Mouse (Mus musculus): Measurements from ENCODE around the gene Bmpr2.

The Bmpr2 gene

DNA sequence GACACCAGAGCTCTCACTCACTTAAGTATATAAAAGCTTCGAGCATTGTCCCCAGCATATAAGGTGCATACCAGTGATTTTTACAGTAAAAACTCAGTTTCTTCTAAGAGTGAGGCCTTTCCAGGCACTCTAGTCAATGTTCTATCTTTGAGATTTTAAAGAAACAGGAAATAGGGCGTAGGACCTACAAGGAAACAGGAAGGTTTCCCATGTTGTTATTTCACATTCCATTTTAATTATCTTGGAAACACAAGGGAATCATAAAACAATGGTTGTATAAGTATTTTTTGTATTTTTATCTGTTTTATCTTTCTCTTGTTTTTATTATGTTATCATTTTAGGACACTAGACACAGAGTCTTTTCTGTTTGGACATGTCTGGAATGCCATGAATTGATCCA is 34.7 kb downstream of the Bmpr2 start:
- DNase-seq (ENCODE audit: low spot score): no peak

DNA sequence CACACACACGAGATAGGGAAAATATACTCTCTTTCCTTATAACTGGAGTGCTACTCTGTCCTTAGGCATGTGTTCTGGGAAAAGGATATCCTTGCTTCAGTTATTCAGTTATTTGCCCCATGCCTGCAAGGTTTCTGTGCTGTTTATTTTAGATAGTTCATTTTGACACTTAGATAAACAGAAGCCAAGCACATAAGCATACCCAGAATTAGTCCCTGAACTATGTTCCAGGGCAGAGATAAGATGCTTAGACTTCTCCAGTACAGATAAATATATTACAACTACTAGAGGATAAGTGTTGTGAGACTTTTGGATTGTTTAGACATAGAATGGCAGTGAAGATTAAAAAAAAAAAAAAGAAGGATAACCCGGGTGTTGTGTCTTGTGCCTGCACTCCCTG is 41.2 kb downstream of the Bmpr2 start:
- DNase-seq (ENCODE audit: low spot score): no peak

DNA sequence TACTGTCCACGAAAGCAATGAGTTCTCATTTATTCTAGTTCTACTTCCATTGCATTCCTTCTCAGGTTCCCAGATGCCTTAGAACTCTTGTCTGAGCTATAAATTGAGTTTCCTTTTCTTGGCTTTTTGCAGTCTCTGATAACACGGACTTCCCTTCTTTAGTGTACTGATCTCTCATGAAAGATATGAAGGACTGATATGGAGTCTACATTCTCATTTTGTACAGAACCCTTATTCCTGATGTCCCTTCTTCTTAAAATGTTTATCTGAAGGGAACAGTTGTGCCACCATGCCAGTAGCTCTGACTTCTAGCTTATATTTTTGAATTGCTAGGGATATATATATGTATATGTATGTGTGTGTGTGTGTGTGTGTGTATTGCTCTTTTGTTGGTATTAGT is 46.7 kb downstream of the Bmpr2 start:
- no peak for DNase-seq (ENCODE audit: low spot score)

- DNase-seq (ENCODE audit: low spot score): no peak
Measured at GRCm38 (mm10) chr1:59812782-59813181, 49.6 kb downstream of the Bmpr2 start.

GRCm38 (mm10) chr1:59825421-59825820 is 62.2 kb downstream of the Bmpr2 start:
- DNase-seq (ENCODE audit: low spot score): no peak

- no peak for DNase-seq (ENCODE audit: low spot score)
Measured at GRCm38 (mm10) chr1:59826583-59826982, 63.4 kb downstream of the Bmpr2 start.

GRCm38 (mm10) chr1:59829410-59829809 is 66.2 kb downstream of the Bmpr2 start:
- DNase-seq (ENCODE audit: low spot score): no peak

DNA sequence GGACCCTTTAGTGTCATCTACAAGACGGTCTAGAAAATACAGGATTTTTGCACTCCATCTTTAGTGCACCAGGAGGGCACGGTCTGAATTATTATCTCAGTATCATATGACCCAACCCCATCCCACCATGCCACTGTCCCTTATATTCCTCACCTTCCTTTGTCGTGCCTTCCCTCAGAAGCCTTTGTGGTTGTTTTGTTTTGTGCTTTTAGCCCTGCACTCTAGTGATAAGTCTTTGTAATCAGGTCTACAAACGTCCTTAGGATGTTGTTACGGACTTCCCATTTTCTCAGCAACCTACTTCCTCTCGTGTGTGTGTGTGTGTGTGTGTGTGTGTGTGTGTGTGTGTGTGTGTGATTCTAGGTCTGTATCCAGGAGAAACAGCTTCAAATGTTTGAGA is 67.0 kb downstream of the Bmpr2 start:
- DNase-seq (ENCODE audit: low spot score): no peak

DNA sequence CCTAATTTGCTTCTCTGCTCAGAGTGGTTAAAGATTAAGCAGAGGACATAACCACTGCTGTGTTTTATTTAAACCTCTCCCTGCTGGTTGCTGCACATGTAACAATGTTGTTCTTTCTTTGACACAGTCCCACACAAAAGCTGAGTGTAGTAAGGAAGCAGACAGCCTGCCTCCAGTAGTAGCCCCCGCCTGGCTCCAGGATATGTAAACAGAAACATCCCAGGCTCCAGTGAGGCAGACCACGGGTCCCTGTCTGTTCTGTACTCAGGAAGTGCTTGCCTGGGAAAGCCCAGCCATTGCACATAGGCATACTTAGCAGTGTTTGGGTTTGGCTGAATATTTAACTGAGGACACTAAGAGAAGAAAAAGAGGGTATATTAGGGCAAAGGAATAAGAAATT is 70.5 kb downstream of the Bmpr2 start:
- DNase-seq (ENCODE audit: low spot score): peak; percentile 76

GRCm38 (mm10) chr1:59848327-59848726 is 85.1 kb downstream of the Bmpr2 start:
- DNase-seq (ENCODE audit: low spot score): no peak

DNA sequence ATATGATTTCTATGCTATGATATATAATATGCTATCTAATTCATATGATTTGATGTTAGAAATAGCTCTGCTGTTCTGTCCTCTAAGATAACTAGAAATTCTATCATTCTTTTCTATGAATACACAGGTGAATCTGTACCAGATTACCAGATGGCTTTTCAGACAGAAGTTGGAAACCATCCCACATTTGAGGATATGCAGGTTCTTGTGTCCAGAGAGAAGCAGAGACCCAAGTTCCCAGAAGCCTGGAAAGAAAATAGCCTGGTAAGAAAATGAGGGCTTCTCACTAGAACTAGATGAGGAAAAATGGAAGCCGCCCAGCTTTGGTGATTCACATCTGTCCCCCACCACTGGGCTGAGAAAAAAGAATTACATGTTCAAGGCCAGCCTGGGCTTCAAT is 95.8 kb downstream of the Bmpr2 start:
- DNase-seq (ENCODE audit: low spot score): no peak

GRCm38 (mm10) chr1:59862144-59862543 is 98.9 kb downstream of the Bmpr2 start:
- no peak for DNase-seq (ENCODE audit: low spot score)

- DNase-seq (ENCODE audit: low spot score): no peak
Measured at GRCm38 (mm10) chr1:59868041-59868440, 104.8 kb downstream of the Bmpr2 start.

- DNase-seq (ENCODE audit: low spot score): no peak
Measured at GRCm38 (mm10) chr1:59874023-59874422, 110.8 kb downstream of the Bmpr2 start.

GRCm38 (mm10) chr1:59878098-59878497 is 114.9 kb downstream of the Bmpr2 start:
- DNase-seq (ENCODE audit: low spot score): no peak

GRCm38 (mm10) chr1:59883349-59884134 is 120.3 kb downstream of the Bmpr2 start:
- DNase-seq (ENCODE audit: low spot score): peak; percentile 81

- DNase-seq (ENCODE audit: low spot score): no peak
Measured at GRCm38 (mm10) chr1:59886899-59887298, 123.7 kb downstream of the Bmpr2 start.

- peak; percentile 14 for DNase-seq (ENCODE audit: low spot score)
Measured at GRCm38 (mm10) chr1:59888018-59888417, 124.8 kb downstream of the Bmpr2 start.

GRCm38 (mm10) chr1:59891185-59891584 is 128.0 kb downstream of the Bmpr2 start:
- DNase-seq (ENCODE audit: low spot score): no peak

DNA sequence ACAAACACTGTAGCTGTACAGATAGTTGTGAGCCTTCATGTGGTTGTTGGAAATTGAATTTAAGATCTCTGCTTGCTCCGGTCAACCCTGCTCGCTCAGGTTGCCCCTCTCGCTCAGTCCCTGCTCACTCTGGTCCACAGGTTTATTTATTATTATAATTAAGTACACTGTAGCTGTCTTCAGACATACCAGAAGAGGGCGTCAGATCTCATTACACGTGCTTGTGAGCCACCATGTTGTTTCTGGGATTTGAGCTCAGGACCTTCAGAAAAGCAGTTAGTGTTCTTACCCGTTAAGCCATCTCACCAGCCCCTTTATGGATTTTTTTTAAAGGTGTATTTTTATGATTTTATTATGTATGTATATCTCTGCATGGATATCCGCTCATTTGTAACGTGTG is 129.6 kb downstream of the Bmpr2 start:
- no peak for DNase-seq (ENCODE audit: low spot score)

- no peak for DNase-seq (ENCODE audit: low spot score)
Measured at GRCm38 (mm10) chr1:59894025-59894424, 130.8 kb downstream of the Bmpr2 start.

DNA sequence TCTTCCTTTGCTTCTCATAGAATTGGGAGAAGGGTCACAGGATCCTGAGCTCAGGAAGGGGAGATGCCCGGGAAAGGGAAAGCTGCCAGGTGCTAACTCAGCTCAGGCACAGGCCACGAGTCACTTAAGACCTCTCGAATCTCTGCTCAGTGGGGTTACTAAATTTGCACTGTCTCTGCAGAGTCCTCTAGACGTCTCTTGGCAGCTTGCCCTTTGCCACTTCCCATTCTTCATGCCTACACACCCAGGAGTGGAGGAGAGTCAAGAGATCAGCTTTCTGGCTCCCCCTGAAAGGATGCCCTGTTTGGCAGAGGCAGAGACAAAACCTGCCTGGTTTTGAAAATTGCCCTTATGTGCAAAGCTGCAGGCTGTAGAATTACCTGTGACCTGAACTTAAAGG is 132.3 kb downstream of the Bmpr2 start:
- DNase-seq (ENCODE audit: low spot score): no peak

- no peak for DNase-seq (ENCODE audit: low spot score)
Measured at GRCm38 (mm10) chr1:59897147-59897798, 134.1 kb downstream of the Bmpr2 start.

- DNase-seq (ENCODE audit: low spot score): no peak
Measured at GRCm38 (mm10) chr1:59899679-59900078, 136.5 kb downstream of the Bmpr2 start.

All from embryo, embryonic 10.5 days (tissue).